Mouse (Mus musculus) small intestine, adult 2 months (tissue): ENCODE measurements around the gene Krt25.

ENCODE experiments used
- CTCF ChIP-seq: fragments of 200-500 bp; IDR thresholded peaks from 2 replicates; pipeline ENCODE4 v1.5.1; 2012; ENCODE audit warnings: low read depth, mild to moderate bottlenecking, control low read depth, inconsistent platforms, low read length, moderate library complexity, mixed read lengths; ENCODE audit not compliant: insufficient replicate concordance, insufficient read length; ENCODE audit errors: extremely low read depth
- POLR2A ChIP-seq: fragments of 200-500 bp; IDR thresholded peaks from 2 replicates; pipeline ENCODE4 v1.6.1; 2012; ENCODE audit warnings: low read depth, mild to moderate bottlenecking, control low read depth, inconsistent platforms, low read length, moderate library complexity

DNA sequence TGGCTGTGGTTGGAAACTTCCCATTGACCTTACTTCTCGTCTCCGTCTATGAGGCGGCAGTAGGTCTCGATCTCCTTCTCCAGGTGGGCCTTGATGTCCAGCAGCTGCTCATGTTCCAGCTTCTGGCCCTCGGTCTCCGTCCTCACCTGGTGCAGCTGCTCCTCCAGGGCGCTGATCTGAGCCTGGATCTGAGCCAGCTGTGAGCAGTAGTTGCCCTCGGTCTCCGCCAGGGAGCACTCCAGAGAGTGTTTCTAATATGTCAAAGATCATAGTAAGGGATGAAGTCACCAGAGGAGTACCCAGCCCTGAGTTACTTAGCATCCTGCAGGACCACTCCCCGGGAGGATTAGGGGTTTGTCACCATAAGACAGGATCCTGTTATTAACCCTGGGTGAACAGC is 44.0 kb upstream of the Krt25 start:
- TF ChIP-seq POLR2A (no peak), CTCF (no peak)
